Mouse (Mus musculus) adrenal gland, adult 18-20 months (tissue): ENCODE measurements around the gene Fam114a1. TPM values are rescaled to one million over a fixed set of nuclear protein-coding genes. Genes with fewer than 3 reads are reported as not detected.

Experiments
- microRNA-seq, 2 experiments: library from miRNA; unstranded; fragments of <30 nt; microRNA quantifications; one replicate each; pipeline ENCODE4 v1.2.0; 2021; ENCODE audit warnings: borderline number of aligned reads in 2 of 2
- total RNA-seq, 2 experiments: library from RNA; stranded (reverse); gene quantifications; 1 replicate in 1 of 2; 2 replicates in 1 of 2; pipeline ENCODE4 v1.2.3; 2021

The Fam114a1 gene
- total RNA-seq, 2 experiments from 2014 or later: 23.7 to 23.8 TPM

Small RNA genes within 50 kb of the gene (microRNA-seq; reads per million reads assigned to microRNA genes)
- 219 to 363 reads per million in 2 experiments for gene Mir574

Other genes starting within 250 kb of the Fam114a1 start
- 10 to 100 TPM; 48.2 to 57.3 TPM for gene Klf3, start 166.7 kb upstream of the Fam114a1 start, total RNA-seq
- gene Tlr1, start 36.5 kb upstream of the Fam114a1 start, total RNA-seq: 1 to 10 TPM in 1 of 2 experiments, under 1 TPM in 1; 0.61 to 1.1 TPM
- 1 to 10 TPM in 1 of 2 experiments, under 1 TPM in 1; 0.93 to 2.0 TPM for gene Tlr6, start 10.0 kb upstream of the Fam114a1 start, total RNA-seq
- gene Tmem156, start 122.1 kb downstream of the Fam114a1 start, total RNA-seq: under 1 TPM; 0.38 to 0.43 TPM
- 10 to 100 TPM; 44.1 to 47.7 TPM for gene Klhl5, start 137.5 kb downstream of the Fam114a1 start, total RNA-seq
- gene Wdr19, start 229.6 kb downstream of the Fam114a1 start, total RNA-seq: 1 to 10 TPM; 5.5 to 7.0 TPM